Mouse (Mus musculus) stomach, embryonic 16.5 days (tissue): Measurements from ENCODE around the gene Pfdn5. TPM values are rescaled to one million over a fixed set of nuclear protein-coding genes. Genes with fewer than 3 reads are reported as not detected.

ENCODE experiments used
- ATAC-seq: fragments of 200-750 bp; cut with Nextera tagmentation; 2 replicates; pipeline ENCODE4 v1.8.0; 2017; ENCODE audit warnings: moderate number of reproducible peaks, moderate TSS enrichment; ENCODE audit not compliant: insufficient read depth, low FRiP score
- H3K27ac ChIP-seq: fragments of 300-500 bp; sonication (generic); 2 replicates; pipeline ENCODE4 v1.5.1; 2014; ENCODE audit warnings: low read length
- H3K27me3 ChIP-seq: fragments of 300-500 bp; sonication (generic); 2 replicates; pipeline ENCODE4 v1.6.1; 2014; ENCODE audit warnings: low read length, control low read depth, mixed read lengths; ENCODE audit not compliant: control insufficient read depth, insufficient read depth
- H3K36me3 ChIP-seq: fragments of 300-500 bp; sonication (generic); 2 replicates; pipeline ENCODE4 v1.6.1; 2014; ENCODE audit warnings: low read length; ENCODE audit not compliant: control insufficient read depth, insufficient read depth
- H3K4me1 ChIP-seq: fragments of 300-500 bp; sonication (generic); 2 replicates; pipeline ENCODE4 v1.6.1; 2014; ENCODE audit warnings: low read length, control low read depth, mixed read lengths; ENCODE audit not compliant: control insufficient read depth, insufficient read depth
- H3K4me2 ChIP-seq: fragments of 300-500 bp; sonication (generic); 2 replicates; pipeline ENCODE4 v1.6.1; 2014; ENCODE audit warnings: low read depth, low read length, mixed read lengths
- H3K4me3 ChIP-seq: fragments of 300-500 bp; sonication (generic); replicated peaks from 2 replicates; pipeline ENCODE4 v1.5.1; 2014; ENCODE audit warnings: mild to moderate bottlenecking, low read length
- H3K9ac ChIP-seq: fragments of 300-500 bp; sonication (generic); 2 replicates; pipeline ENCODE4 v1.6.1; 2014; ENCODE audit warnings: low read length
- H3K9me3 ChIP-seq: fragments of 300-500 bp; sonication (generic); replicated peaks from 2 replicates; pipeline ENCODE4 v1.6.1; 2016; ENCODE audit warnings: low read length, control low read depth; ENCODE audit not compliant: control insufficient read depth
- WGBS: fragments of 180-500 bp; shearing (Covaris S2); extraction: QIAGEN DNeasy Blood & Tissue Kit; methylation state at CpG from one replicate; pipeline ENCODE4 v1.1.7; 2014; 5-methylcytosine and 5-hydroxymethylcytosine counted together
- polyA plus RNA-seq: library from polyadenylated mRNA; unstranded; fragments of >200 nt; fragmentation: Nextera tagmentation; extraction: Ambion mirVana; gene quantifications from 2 replicates; pipeline ENCODE4 v1.2.1, GENCODE M21; 2015

The Pfdn5 gene
- 305 and 321 TPM in 2 replicates for polyA plus RNA-seq

DNA sequence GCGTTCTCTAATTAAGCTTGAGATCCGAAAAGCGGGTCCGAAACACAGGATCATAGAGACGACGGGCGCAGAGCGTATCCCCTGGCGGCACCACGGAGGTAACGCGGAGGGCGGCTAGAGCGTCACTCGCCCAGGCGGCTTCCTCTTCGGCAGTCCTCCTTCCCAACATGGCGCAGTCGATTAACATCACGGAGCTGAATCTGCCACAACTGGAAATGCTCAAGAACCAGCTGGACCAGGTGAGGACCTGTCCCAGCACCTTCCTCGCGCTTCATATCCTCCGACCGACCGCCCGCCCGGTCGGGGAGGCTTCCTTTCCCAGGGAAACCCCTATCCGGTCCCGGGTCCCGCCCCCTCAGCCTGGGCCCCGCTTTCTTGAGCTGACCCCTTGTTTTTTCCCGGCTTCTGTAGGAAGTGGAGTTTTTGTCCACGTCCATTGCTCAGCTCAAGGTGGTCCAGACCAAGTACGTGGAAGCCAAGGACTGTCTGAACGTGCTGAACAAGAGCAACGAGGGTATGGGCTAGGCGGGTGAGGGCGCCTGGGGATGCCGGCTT is at the start of gene Pfdn5:
TSS of gene Pfdn5 (plus strand) at position 95 of the 555 bp plus-strand sequence.
- under 1% methylated on average over 40 of the region's 40 CpGs for WGBS
- Histone ChIP-seq H3K9me3 (no peaks in the 10 kb centered on the region), H3K4me3 (peak within 1 kb of the TSS; percentile 76), H3K27me3 (no peaks in the 10 kb centered on the region), H3K36me3 (peaks cover 5% of the 10 kb centered on the region; the same call in 1 of the 2 replicates), H3K9ac (peak within 1 kb of the TSS; percentile 81), H3K4me1 (peaks cover 10% of the 10 kb centered on the region; the same call in 1 of the 2 replicates), H3K27ac (peak within 1 kb of the TSS; percentile 67; the same call in 1 of the 2 replicates), H3K4me2 (peak within 1 kb of the TSS; percentile 70)
- ATAC-seq, result peak; percentile 90

DNA sequence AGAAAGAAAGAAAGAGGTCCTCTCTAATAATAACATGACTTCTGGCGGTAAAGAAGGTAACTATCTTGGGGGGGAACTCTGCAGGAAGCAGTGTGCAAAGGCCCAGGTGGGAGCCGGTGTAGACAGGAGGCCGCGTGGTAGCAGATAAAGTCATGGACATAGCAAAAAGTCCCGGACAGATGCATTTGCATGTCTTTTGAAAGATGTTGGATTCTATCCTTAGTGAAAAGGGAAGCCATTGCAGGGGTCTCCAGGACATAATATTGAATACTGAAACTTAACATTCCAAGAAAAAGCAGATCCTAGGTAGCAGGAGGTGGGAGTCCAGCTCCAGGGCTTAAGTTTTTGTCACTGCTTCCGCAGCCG is 47.2 kb upstream of the Pfdn5 start:
- no peak for ATAC-seq
- 33% methylated on average over 7 of the region's 7 CpGs for WGBS

DNA sequence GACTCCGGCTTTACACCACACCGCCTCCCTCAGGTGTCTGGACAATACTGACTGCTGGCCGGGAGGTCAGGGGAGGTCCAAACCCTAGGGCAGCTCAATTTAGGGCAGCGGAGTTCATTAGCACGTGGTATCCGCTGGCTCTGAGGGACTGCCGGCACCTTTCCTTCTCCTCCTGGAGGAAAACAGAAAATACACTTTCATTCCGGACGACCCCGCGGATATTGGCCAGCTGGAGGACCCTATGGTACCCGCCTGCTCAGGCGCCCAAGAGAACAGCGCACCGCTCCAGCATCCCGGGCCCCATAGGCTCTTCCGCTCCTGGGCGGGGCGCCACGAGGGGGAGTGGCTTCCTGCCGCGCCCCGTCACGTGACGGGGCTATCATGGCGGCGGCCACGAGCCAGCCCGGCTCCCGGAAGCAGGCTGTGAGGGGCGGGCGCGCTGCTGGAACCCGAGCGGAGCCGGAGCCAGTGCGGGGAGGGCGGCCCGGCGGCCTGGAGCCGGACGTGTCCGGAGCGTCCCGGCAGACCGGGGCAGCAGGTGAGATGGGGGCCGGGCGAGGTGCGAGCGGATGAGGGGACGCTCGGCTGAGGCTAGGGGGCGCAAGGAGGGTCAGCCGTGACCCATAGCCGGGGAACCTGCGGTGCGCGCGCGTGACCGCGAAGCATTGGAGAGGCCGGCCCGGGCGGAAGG is 46.7 kb upstream of the Pfdn5 start, which contains the start of gene Mfsd5:
TSS of gene Mfsd5 (plus strand) at position 363 of the 691 bp plus-strand sequence.
- peak within 1 kb of the TSS; percentile 86 for H3K4me3 ChIP-seq
- under 1% methylated on average over 65 of the region's 65 CpGs for WGBS
- H3K27me3 ChIP-seq, result no peaks in the 10 kb centered on the region
- H3K4me2 ChIP-seq, result peak within 1 kb of the TSS; percentile 85
- peak within 1 kb of the TSS; percentile 95 for H3K27ac ChIP-seq
- peaks cover 11% of the 10 kb centered on the region for H3K4me1 ChIP-seq
- no peaks in the 10 kb centered on the region for H3K9me3 ChIP-seq
- H3K9ac ChIP-seq, result peak within 1 kb of the TSS; percentile 93
- H3K36me3 ChIP-seq, result no peaks in the 10 kb centered on the region
- ATAC-seq, result peak; percentile 95

More for the DNA sequence above, 47.2 kb upstream of the Pfdn5 start:
- Histone ChIP-seq H3K4me3 (peak overlapping the region; percentile 86), H3K4me2 (peak overlapping the region; percentile 64), H3K4me1 (peaks cover 11% of the 10 kb centered on the region), H3K27me3 (no peaks in the 10 kb centered on the region), H3K36me3 (no peaks in the 10 kb centered on the region), H3K27ac (peak overlapping the region; percentile 95), H3K9ac (peak overlapping the region; percentile 93), H3K9me3 (no peaks in the 10 kb centered on the region)

DNA sequence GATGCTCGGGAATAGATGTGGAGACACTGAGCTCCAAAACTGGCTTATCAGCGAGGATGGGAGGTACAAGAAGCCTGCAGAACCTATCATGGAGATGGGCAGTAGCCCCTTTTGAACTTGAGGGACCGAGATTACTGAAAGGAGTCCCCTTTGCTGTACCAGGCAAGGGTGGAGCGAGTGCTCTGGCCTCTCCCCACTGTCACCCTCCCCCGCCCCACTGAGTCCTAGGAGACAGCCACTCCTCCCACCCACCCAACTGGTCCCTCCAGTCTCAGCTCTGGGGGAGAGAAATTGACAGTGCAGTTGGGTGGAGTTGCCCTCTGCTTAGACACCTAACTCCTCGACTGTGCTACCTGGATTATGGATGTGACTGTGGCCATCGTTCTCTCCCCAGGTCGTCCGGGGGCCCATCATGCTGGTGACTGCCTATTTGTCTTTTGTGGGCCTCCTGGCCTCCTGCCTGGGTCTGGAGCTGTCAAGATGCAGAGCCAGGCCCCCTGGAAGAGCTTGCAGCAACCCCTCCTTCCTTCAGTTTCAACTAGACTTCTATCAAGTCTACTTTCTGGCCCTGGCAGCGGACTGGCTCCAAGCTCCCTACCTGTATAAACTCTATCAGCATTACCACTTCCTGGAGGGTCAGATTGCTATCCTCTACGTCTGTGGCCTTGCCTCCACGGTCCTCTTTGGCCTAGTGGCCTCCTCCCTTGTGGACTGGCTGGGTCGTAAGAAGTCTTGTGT is 46.0 kb upstream of the Pfdn5 start:
- Histone ChIP-seq H3K9me3 (no peaks in the 10 kb centered on the region), H3K27ac (peak overlapping the region; percentile 95), H3K4me1 (peaks cover 11% of the 10 kb centered on the region), H3K36me3 (no peaks in the 10 kb centered on the region), H3K27me3 (no peaks in the 10 kb centered on the region), H3K4me3 (peak overlapping the region; percentile 86), H3K4me2 (peak overlapping the region; percentile 85), H3K9ac (peak overlapping the region; percentile 93)
- peak; percentile 41 for ATAC-seq
- WGBS, result 20% methylated on average over 13 of the region's 13 CpGs

DNA sequence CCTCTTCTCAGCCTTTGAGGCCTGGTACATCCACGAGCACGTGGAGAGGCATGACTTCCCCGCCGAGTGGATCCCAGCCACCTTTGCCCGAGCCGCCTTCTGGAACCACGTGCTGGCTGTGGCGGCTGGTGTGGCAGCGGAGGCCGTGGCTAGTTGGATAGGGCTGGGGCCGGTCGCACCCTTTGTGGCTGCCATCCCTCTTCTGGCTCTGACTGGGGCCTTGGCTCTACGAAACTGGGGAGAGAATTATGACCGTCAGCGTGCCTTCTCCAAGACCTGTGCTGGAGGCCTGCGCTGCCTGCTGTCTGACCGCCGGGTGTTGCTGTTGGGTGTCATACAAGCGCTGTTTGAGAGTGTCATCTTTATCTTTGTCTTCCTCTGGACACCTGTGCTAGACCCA is 45.3 kb upstream of the Pfdn5 start:
- Histone ChIP-seq H3K4me3 (peak overlapping the region; percentile 86), H3K27me3 (no peaks in the 10 kb centered on the region), H3K4me1 (peaks cover 11% of the 10 kb centered on the region), H3K9me3 (no peaks in the 10 kb centered on the region), H3K4me2 (peak overlapping the region; percentile 85), H3K9ac (peak overlapping the region; percentile 93), H3K27ac (peak overlapping the region; percentile 95; the same call in 1 of the 2 replicates), H3K36me3 (no peaks in the 10 kb centered on the region)
- ATAC-seq, result no peak
- WGBS, result 91% methylated on average over 19 of the region's 19 CpGs

DNA sequence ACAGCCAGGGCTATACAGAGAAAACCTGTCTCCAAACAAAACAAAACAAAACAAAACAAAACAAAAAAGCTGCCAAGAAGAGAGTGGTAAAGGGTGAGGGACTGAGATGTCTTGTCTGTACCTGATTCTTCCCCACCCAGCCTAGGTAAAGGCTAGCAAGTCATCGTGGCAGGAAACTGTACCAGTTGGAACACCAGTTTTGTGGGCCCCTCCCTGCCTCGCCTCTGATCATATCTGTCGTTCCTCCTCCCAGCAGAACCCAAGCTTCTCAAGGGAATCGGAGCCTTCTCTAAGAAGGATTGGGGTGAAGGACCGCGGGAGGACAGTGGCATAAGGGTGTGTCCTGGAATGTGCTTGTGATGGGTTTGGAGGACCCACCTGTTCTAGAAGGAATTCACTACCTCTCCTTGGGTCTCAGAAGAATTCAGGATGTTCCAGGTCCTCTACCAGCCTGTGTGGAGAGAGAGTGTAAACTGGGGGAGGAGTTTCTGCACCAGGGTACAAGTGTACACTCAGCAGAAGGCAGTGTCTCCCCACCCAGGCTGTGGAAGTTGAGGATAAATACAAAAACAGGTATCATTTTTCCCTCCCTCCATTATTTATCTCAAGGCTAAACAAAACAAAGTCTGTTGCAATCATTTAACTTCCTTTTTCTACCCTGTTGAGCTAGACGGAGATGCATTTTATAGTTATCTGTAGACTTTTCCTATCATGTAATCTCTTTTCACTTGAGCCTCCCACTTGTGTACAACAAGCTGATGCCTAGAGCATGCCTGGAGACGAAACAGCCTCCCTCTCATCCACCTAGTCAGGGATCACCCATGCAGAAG is 43.2 kb upstream of the Pfdn5 start:
- whole genome bisulfite sequencing, result 71% methylated on average over 8 of the region's 8 CpGs
- H3K27ac ChIP-seq, result no peak overlapping the region
- no peak overlapping the region for H3K4me2 ChIP-seq
- no peak overlapping the region for H3K4me3 ChIP-seq
- H3K4me1 ChIP-seq, result peaks cover 11% of the 10 kb centered on the region
- H3K36me3 ChIP-seq, result no peaks in the 10 kb centered on the region
- H3K9ac ChIP-seq, result no peak overlapping the region
- ATAC-seq, result no peak
- no peaks in the 10 kb centered on the region for H3K9me3 ChIP-seq
- no peaks in the 10 kb centered on the region for H3K27me3 ChIP-seq

DNA sequence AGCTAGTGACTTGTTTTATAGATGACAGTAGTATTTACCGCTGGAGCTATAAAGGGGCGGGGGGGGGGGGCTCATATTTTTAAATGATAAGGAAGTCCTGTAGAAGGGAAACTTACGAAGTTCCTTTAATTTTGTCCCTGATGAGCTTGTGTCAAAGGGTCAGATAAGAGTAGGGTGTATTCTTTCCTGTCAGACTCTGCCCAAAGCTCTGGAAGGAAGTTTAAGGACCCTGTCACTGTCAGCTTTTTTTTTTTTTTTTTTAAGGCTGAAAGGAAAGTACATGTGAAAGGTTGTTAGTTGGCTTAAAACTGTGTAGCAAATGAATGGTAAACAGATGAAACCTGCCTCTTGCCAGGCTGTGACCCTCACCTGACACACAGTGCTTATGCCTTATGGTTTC is 42.3 kb upstream of the Pfdn5 start:
- peaks cover 11% of the 10 kb centered on the region for H3K4me1 ChIP-seq
- H3K4me3 ChIP-seq, result no peak overlapping the region
- ATAC-seq, result no peak
- H3K4me2 ChIP-seq, result no peak overlapping the region
- no peaks in the 10 kb centered on the region for H3K36me3 ChIP-seq
- no peaks in the 10 kb centered on the region for H3K9me3 ChIP-seq
- WGBS, result 69% methylated on average over 3 of the region's 3 CpGs
- no peaks in the 10 kb centered on the region for H3K27me3 ChIP-seq
- H3K9ac ChIP-seq, result no peak overlapping the region
- H3K27ac ChIP-seq, result no peak overlapping the region

DNA sequence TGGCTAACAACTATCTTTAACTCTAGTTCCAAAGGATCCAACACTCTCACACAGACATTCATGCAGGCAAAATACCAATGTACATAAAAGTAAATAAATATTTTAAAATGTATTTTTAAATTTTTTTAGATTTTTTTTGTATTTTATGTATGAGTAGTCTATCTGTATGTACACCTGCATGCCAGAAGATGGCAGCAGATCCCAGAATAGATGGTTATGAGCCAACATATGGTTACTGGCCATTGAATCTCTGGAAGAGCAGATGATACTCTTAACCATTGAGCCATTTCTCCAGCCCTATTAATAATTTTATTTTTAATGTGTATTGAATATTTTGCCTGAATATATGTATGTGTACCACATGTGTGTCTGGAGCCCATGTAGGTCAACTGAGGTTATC is 38.5 kb upstream of the Pfdn5 start:
- ATAC-seq, result no peak
- Histone ChIP-seq H3K27me3 (no peaks in the 10 kb centered on the region), H3K9ac (no peak overlapping the region), H3K4me2 (no peak overlapping the region), H3K27ac (no peak overlapping the region), H3K36me3 (no peaks in the 10 kb centered on the region), H3K4me3 (no peak overlapping the region), H3K4me1 (no peaks in the 10 kb centered on the region; the same call in 1 of the 2 replicates), H3K9me3 (no peaks in the 10 kb centered on the region)
